ENCODE assay signal across 8 mouse cellular contexts in genomic region chr1:127205501-127206019, GRCm38 (mm10). TPM values are rescaled to one million over a fixed set of nuclear protein-coding genes. Genes with fewer than 3 reads are reported as not detected.
DNase-seq lines count a peak whose midpoint lies in the region; ATAC-seq and TF ChIP-seq lines count a peak whose summit lies in the region.

No protein-coding gene starts in this region.

- H3K9ac ChIP-seq in hindbrain, embryonic 11.5 days (ENCODE audit: low read depth, low read length): peak overlapping the region; percentile 88
- H3K9ac ChIP-seq in liver, postnatal 0 days (replicated peaks): peak overlapping the region; percentile 76

- no peak for TF ChIP-seq CTCF in C2C12 (IDR thresholded peaks at IDR 0.05; ENCODE audit: control insufficient read depth, insufficient read depth, insufficient read length)
- no peak for TF ChIP-seq CTCF in liver, postnatal 0 days (IDR thresholded peaks at IDR 0.05; ENCODE audit: low read depth)

- H3K4me3 ChIP-seq in erythroblast, embryonic 14.5 days (replicated peaks): peak overlapping the region; percentile 76
- H3K4me3 ChIP-seq in C2C12 (ENCODE audit: insufficient read depth, poor library complexity, severe bottlenecking): peak overlapping the region; percentile 68
- peak overlapping the region; percentile 80 for H3K4me3 ChIP-seq in hindbrain, embryonic 11.5 days (ENCODE audit: low read depth, low read length)
- H3K4me3 ChIP-seq in liver, postnatal 0 days (ENCODE audit: low read depth, low read length): peak overlapping the region; percentile 64

- peak overlapping the region; percentile 80 for H3ac ChIP-seq in C2C12 (ENCODE audit: control insufficient read depth, insufficient read length, low read depth)

- no peak for ATAC-seq in erythroblast, adult 5-6 weeks (replicated peaks; ENCODE audit: low FRiP score, poor library complexity, severe bottlenecking)
- ATAC-seq in hindbrain, embryonic 11.5 days (ENCODE audit: low FRiP score): peak; percentile 31
- no peak for ATAC-seq in liver, postnatal 0 days

- peaks cover 4% of the 10 kb centered on the region for H3K79me3 ChIP-seq in C2C12 (ENCODE audit: low read depth)

- H3K9me3 ChIP-seq in erythroblast, embryonic 14.5 days (ENCODE audit: control insufficient read depth, low read length): no peaks in the 10 kb centered on the region
- H3K9me3 ChIP-seq in hindbrain, embryonic 11.5 days (ENCODE audit: control insufficient read depth, low read length): no peaks in the 10 kb centered on the region
- no peaks in the 10 kb centered on the region for H3K9me3 ChIP-seq in liver, postnatal 0 days (ENCODE audit: low read length)

- H3K4me2 ChIP-seq in hindbrain, embryonic 11.5 days (replicated peaks; ENCODE audit: low read depth, low read length): peak overlapping the region; percentile 96
- peak overlapping the region; percentile 97 for H3K4me2 ChIP-seq in liver, postnatal 0 days (ENCODE audit: low read depth, low read length)

- H3K27ac ChIP-seq in hindbrain, embryonic 11.5 days (ENCODE audit: low read depth, low read length): peak overlapping the region; percentile 92
- H3K27ac ChIP-seq in liver, postnatal 0 days (ENCODE audit: low read depth): peak overlapping the region; percentile 86

- peaks cover 28% of the 10 kb centered on the region for H3K79me2 ChIP-seq in C2C12 (ENCODE audit: control insufficient read depth, insufficient read depth)

- H3K4me1 ChIP-seq in erythroblast, embryonic 14.5 days (ENCODE audit: control insufficient read depth): peaks cover 27% of the 10 kb centered on the region
- H3K4me1 ChIP-seq in hindbrain, embryonic 11.5 days (replicated peaks; ENCODE audit: control insufficient read depth, insufficient read depth, low read length): no peaks in the 10 kb centered on the region
- H3K4me1 ChIP-seq in liver, postnatal 0 days (ENCODE audit: insufficient read depth): peaks cover 8% of the 10 kb centered on the region; the same call in 1 of the 2 replicates

- no peak for TF ChIP-seq EP300 in liver, postnatal 0 days (IDR thresholded peaks at IDR 0.05; ENCODE audit: low read depth)

- under 1% methylated on average over 24 of the region's 24 CpGs for WGBS in hindbrain, embryonic 11.5 days
- under 1% methylated on average over 24 of the region's 24 CpGs for WGBS in liver, postnatal 0 days (ENCODE audit: insufficient replicate concordance)

- DNase-seq in cerebellum, postnatal 14 days: peak; percentile 34 to 45
- peak; percentile 54 for DNase-seq in hindbrain, embryonic 11.5 days (ENCODE audit: low spot score)
- no peak for DNase-seq in liver, postnatal 0 days
- peak; percentile 2 for DNase-seq in retina, postnatal 7 days (ENCODE audit: low read depth, low spot score)
- DNase-seq in yolk sac, embryonic 10.5 days (ENCODE audit: low spot score): no peak

- H3K27me3 ChIP-seq in erythroblast, embryonic 14.5 days (ENCODE audit: control insufficient read depth): peaks cover 21% of the 10 kb centered on the region
- H3K27me3 ChIP-seq in C2C12 (ENCODE audit: control insufficient read depth, insufficient read depth, insufficient read length): peaks cover 7% of the 10 kb centered on the region
- no peaks in the 10 kb centered on the region for H3K27me3 ChIP-seq in hindbrain, embryonic 11.5 days (ENCODE audit: control insufficient read depth, insufficient read depth, low read length)
- no peaks in the 10 kb centered on the region for H3K27me3 ChIP-seq in liver, postnatal 0 days (ENCODE audit: insufficient read depth, low read length)

- H3K36me3 ChIP-seq in erythroblast, embryonic 14.5 days (ENCODE audit: control insufficient read depth): no peaks in the 10 kb centered on the region
- H3K36me3 ChIP-seq in C2C12 (ENCODE audit: control insufficient read depth, insufficient read depth): no peaks in the 10 kb centered on the region
- no peaks in the 10 kb centered on the region for H3K36me3 ChIP-seq in hindbrain, embryonic 11.5 days (ENCODE audit: control insufficient read depth, insufficient read depth, low read length)
- H3K36me3 ChIP-seq in liver, postnatal 0 days (replicated peaks; ENCODE audit: insufficient read depth, low read length): no peaks in the 10 kb centered on the region

TF ChIP-seq in C2C12, 6 proteins besides CTCF, POLR2A, EP300 and RAD21:
- TF ChIP-seq MAX (IDR thresholded peaks at IDR 0.05) (no peak), USF1 (IDR thresholded peaks at IDR 0.05; ENCODE audit: low read depth) (no peak), FOSL1 (IDR thresholded peaks at IDR 0.05; ENCODE audit: insufficient read depth, low read length, poor library complexity, severe bottlenecking) (no peak), CEBPB (IDR thresholded peaks at IDR 0.05; ENCODE audit: low read depth) (no peak), MYOD1 (IDR thresholded peaks at IDR 0.05; ENCODE audit: control insufficient read depth, insufficient read length, low read depth) (no peak), MYOG (IDR thresholded peaks at IDR 0.05; ENCODE audit: control insufficient read depth, extremely low read depth, insufficient read length) (no peak)

RNA-seq across cellular contexts. Expression of gene Mgat5, which starts 0.7 kb away (rescaled TPM):
- polyA plus RNA-seq in erythroblast, embryonic 14.5 days (2012): under 0.01 and 0.02 TPM in 2 replicates
- total RNA-seq in erythroblast, adult 5-6 weeks (2015; ENCODE audit: low replicate concordance): 10.8 and 11.7 TPM in 2 replicates
- 6.8 and 9.4 TPM in 2 replicates for total RNA-seq in erythroblast, adult 5-6 weeks (2017; ENCODE audit: low replicate concordance)
- 3.6 TPM for polyA plus RNA-seq in C2C12 (2012; fragmentation: generic; extraction: Trizol)
- 8.3 and 11.5 TPM in 2 replicates for polyA plus RNA-seq in hindbrain, embryonic 11.5 days (2014; fragmentation: Nextera tagmentation; extraction: Ambion mirVana)
- polyA plus RNA-seq in liver, postnatal 0 days (2015; fragmentation: Nextera tagmentation; extraction: Ambion mirVana): 0.69 and 0.86 TPM in 2 replicates

Comparison
In these comparisons a context has a peak if more than half of its experiments do, and no peak if none do; other contexts are left out.
1. DNase-seq: peak in cerebellum, postnatal 14 days (2 of 2), hindbrain, embryonic 11.5 days (single experiment) and retina, postnatal 7 days (single experiment); none in liver, postnatal 0 days (single experiment) and yolk sac, embryonic 10.5 days (single experiment).
2. Peak in every context shown above with its lines, with median percentiles within 50 percentile points of each other: H3K4me3 ChIP-seq.